Mouse (Mus musculus) MEL-GATA-1-ER (cell line): Measurements from ENCODE around the gene Wdr24.
A peak's percentile ranks its signal among the peaks of the same experiment; 100 is the strongest.

ENCODE experiments used
- DNase-seq: peaks from one replicate; pipeline ENCODE4 v3.0.0-alpha.2; 2012; ENCODE audit warnings: low read depth; ENCODE audit errors: extremely low read depth

Gene Wdr24

DNA sequence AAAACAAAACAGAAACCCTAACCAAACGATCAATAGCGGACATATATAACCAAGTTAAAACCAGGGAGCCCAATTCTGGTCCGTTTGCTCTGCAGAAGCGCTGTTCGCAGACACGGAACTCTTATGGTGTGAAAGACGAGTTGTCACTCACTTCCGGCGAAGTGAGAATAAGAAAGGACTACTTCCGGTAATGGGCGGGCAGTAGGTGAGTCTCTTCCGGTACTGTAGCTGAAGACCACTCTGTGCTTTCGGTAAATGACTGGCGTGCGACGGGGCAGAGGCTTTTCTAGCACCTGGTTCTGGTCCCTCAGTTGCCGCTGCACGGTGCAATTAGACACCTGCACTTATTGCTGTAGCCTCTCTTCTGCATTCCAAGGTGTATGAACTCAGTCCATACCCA lies at the start of gene Wdr24:
Gene Wdr24 (plus strand): TSS at position 176 of the 400 bp plus-strand sequence.
- peak; percentile 91 for DNase-seq

DNA sequence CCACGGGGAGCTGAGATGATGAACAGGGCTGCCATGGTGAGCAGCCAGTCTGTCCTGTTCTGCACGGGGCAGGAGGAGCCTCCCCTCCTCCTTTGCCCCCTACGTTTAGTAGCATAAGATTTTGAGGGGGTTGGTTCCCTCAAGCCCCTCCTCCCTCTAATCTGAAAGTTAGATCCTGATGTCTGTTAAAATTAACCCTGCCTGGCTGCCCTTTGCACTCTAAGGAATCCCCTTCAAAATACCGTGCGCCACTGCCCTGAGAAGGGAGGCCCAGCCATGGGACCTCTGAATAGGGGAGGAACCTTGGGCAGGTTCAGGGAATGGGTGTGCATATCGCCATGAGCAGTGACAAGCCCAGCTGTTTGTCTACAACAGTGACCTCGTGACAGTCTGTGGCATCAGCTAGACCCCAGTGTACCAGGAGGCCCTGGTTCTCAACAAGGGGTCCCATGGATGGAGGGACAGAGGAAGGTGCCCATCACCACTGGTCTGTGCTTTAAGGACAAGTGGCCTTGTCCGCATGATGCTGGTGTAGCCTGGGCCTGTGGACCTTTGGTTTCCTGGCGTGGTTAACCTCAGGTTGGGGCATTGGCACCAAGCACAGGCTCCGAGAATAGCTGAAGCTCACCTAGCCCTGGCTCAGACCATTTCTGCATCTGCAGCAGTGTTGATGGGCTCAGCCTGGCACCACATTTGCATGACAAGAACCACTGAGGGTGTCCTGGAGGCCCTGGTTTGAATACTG lies 47.9 kb upstream of the Wdr24 start:
- no peak for DNase-seq

DNA sequence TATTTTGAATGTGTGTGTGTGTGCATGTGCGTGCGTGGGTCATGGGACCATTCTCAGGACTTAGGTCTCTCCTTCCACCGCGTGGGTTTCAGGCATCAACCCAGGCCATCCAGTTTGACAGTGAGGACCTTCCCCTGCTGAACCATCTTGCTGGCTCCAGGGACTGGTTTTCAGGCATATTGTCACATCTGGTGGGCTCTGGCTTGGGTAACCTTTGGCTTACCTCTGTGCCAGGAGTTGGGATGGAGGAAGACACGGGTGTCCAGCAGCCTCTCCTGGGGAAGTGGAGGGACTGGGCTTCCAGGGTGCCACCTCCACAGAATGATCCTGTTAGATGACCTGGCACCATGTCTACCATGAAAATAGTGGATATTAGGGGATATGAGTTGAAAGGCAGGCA lies 45.5 kb upstream of the Wdr24 start:
- DNase-seq: no peak

- DNase-seq: no peak
Measured at GRCm38 (mm10) chr17:25781339-25781738, 42.1 kb upstream of the Wdr24 start.

DNA sequence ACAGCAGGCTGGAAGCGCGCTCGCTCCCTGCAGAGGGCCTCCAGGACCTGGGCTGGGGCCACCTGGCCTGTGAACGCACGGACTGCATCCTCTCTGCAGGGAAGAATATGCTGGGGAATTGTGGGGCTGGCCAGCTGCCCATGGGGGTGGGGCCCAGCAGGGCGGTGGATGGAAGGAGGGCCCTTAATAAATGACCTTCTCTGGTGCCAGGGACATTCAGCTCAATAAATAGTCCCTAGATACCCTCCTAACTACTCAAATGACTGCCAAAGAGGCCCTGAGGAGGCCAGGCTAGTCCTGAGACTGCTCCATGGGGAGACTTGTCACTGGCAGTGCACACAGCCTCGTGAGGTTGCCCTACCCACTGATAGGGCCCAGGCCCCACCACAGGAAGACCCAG lies 40.3 kb upstream of the Wdr24 start:
- no peak for DNase-seq

- no peak for DNase-seq
Measured at GRCm38 (mm10) chr17:25783861-25784574, 39.4 kb upstream of the Wdr24 start.

- DNase-seq: peak; percentile 89
Measured at GRCm38 (mm10) chr17:25785281-25785745, 38.1 kb upstream of the Wdr24 start, which contains the start of gene Haghl. Gene Haghl (minus strand): TSS chr17:25785673.

DNA sequence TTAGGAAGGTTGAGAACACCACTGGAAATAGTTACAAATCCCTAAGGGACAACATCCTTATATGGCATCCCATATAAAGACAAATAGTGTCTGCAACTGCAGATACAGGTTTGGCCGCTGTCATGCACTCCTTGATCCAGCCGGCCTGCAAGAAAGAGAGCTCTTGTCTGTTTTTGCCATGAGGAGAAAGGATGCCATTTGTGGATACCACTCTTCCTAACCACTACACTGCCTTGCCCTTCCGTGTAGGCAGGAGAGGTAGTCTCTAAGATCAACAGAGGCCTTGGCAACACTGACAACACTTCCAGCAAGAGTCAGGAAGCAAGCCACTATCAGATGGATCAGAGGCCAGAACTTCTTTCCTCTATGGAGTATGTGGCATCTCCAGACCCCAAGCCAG lies 37.1 kb upstream of the Wdr24 start, which contains the start of gene Ccdc78:
Gene Ccdc78 (plus strand): TSS at position 301 of the 400 bp plus-strand sequence.
- DNase-seq: no peak

DNA sequence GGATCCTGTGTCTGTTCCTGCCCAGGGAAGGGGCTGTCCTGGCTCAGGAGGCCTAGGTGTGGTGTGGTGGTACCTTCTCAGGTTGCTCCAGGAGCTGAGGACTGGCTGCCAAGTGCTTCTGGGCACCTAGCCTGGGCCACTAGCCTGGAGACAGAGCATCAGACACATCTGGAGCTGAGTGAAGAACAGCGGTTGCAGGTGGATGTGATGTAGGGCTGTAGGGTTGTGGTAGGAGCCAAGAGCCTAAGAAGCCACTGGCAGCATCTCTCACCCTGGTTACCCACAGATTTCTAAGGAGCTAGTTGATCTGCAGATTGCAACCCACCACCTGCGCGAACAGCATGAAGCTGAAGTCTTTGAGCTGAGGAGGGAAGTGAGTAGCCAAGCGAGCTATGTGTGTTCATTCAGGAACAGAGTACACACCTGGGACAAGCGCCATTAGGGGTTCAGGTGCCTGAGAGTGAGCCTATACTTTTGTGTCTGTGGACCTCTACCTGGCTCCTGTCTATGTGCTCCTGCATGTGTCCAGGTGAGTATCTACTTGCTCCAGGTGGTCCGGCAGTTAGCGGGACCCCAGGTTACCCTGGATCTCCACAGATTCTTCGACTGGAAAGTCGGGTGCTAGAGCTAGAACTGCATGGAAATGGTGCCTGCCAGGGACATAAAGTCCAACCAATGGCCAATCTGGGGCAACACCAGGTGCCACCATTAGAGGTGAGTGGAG lies 36.5 kb upstream of the Wdr24 start:
- DNase-seq: no peak

DNA sequence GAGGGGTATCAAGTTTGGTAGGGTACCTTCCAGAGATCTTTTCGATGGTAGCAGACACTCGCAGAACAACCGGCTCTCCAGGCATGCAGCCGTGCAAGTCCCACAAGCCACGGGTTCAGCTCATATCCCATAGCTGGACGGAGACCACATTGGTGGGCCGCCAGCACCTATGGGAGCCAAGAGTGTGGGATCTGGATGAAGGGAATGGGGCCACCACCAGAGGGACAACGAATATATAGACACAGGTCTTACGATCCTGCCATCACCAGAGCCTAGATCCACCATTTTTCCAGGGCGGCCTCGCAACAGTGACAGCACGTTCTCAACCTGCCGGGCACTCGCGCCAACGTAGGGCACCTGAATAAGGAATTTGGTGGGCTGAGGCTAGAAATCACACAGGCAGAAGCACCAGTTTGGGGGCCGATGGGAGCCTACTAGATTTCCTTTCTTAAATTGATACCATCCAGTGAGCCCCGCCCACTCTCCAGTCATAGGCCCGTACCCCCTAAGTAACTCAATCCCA lies 32.0 kb upstream of the Wdr24 start:
- DNase-seq: no peak

DNA sequence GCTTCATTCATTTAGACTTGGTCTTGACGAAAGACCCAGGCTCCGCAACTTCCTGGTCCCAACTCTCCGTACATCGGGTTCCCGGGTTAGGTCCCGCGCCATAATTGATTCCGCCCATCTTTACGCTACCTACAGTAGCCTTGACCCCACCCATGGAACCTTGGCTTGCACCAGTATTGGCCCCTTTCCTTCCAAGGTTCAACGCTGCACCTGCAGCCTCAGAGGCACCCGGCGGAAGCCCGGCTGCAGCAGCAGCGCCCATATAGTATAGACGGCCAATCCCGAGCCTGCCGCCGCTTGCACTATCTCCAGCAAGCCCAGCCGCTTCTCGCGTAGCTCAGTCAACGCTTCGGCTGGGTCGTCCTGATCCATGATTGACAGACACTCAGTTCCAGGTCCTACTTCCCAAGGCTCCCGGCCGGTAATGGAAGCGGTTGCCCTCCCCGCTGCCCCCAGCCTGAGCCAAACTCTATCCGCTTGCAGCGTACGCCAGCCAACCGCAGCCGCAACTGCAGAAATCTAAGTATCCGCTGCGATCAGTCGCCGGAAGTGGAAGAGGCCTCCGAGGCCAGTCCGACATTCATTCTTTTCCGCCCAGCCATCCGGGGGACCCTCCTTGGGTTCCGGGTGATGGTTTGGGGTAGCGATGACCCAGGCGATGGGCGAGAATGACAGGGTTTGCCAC lies 31.4 kb upstream of the Wdr24 start:
- DNase-seq: peak; percentile 76

GRCm38 (mm10) chr17:25792615-25793014 lies 30.8 kb upstream of the Wdr24 start, which contains the start of gene Fam173a:
Gene Fam173a (minus strand): TSS chr17:25792901.
- peak; percentile 82 for DNase-seq

GRCm38 (mm10) chr17:25794197-25794596 lies 29.2 kb upstream of the Wdr24 start:
- DNase-seq: no peak

GRCm38 (mm10) chr17:25794998-25795397 lies 28.4 kb upstream of the Wdr24 start:
- DNase-seq: no peak

DNA sequence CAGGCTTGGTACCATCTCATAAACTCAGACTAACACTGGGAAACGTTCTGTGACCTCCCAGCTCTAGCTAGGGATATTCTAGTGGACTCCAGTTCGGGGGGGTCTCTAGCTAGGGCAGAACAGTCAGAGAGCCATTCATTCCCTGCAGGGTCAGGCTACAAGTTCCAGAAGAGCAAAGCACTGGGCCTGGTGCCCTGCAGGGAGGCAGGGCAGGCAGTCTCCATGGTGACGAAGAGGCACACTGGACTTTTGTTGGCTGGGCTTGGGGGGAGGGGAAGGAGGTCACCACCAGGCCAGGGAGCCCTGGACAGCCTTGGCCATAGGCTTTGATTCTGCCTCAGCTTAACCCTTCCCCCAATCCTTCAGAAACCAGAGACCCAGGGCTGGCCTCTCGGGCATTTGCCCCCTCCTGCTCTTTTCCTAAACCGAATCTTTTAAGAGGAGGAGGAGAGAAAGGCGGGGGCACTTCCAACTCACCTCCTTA lies 27.8 kb upstream of the Wdr24 start, which contains the start of gene AC134908.4:
Gene AC134908.4 (minus strand): TSS at position 51 of the 484 bp plus-strand sequence.
- DNase-seq: no peak

DNA sequence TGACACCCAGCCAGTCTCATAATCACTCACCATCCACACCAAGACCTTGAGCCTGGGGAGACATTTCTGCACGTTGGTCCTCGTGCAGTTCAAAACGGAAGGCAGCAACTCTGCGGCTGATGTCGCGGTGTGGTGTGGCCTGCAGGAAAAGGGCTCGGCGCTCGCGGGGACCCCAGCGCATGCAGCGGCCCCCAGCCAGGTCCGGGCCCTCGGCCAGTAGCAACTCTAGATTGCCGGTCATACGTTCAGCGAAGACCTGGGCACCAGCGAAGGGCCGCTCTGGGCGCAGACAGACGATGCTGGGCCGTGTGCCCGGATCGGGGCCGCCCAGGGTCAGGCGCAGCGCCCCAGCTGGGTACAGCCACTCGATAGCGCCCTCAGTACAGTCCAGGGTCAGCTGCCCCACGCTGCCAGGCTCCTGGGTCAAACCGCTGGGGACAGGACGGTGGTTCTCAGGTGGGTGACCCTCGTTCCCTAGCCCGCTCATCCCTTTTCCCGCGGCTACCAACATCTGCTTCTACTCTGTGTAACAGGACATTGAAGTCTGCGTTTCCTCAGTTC lies 27.1 kb upstream of the Wdr24 start:
- DNase-seq: no peak

GRCm38 (mm10) chr17:25796951-25797369 lies 26.5 kb upstream of the Wdr24 start, which contains the start of gene Metrn:
Gene Metrn (minus strand): TSS chr17:25797136.
- DNase-seq: peak; percentile 81

- peak; percentile 59 for DNase-seq
Measured at GRCm38 (mm10) chr17:25801029-25801428, 22.4 kb upstream of the Wdr24 start.

DNA sequence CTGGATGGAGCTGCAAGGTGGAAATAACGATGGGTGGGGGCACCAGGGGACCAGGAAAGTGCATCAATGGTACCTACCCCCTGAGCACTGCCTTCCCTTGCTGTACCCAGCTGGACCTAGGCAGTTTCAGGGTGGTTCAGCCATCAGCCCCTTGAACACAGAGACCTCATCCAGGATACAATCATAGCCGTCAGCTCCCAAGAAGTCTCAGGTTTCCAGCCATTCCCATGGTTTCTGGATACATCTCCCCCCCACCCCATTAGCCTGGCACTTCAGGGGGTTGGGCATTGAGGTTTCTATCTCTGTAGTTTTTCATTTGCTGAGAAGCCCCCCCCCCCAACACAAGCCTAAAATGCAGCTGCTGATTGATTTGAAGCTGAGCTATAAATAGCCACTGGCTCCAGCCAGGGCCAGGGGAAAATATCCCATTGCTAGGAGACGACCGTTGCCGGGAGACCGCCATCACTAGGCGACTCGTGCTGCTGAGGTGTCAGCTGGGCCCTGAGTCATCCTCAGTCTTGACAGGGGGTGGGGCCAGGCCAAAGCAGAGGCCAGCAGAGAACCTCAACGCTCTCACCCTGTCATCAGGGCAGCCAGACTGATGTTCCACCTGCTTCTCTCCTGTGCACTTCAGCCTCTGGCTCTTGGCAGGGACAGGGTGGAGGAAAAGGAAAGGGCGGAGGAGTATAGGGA lies 20.5 kb upstream of the Wdr24 start:
- no peak for DNase-seq

- DNase-seq: no peak
Measured at GRCm38 (mm10) chr17:25806507-25806906, 16.9 kb upstream of the Wdr24 start.
